In the genomic region with DNA sequence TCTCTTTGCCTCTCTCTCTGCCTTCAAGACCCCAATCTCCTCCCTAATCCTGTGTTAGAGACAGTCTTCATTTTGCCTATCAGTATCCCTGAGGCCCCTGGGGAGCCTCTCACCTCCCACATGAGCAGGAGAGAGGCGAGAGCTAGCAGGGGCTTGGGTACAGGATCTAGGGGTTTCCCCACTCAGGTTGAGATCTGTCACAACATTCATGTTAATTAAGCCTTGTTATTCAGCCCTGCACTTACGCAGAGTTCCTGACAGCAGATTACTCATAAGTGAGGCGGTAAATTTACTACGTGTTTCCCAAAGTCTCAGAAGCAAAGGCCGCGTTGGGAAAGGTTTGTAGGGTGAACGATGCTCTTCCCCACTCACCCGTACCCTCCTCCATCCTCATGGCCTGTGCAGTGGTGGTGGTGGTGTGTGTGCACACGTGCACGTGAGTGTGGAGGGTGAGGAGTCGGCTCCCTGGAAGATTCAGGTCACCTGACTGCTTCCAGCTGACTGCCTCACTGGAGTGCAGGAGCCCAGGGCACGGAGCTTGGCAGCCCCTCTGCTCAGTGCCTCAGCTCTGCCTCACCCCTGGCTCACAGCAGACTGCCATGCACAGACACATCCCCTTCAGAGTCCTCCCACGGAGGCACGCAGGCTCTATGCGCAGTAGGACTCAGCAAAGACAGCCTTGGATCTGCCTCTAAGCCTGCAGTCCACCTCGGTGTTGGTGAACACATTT, we compare ENCODE assay signal across 9 mouse cellular contexts. TPM values are rescaled to one million over a fixed set of nuclear protein-coding genes. Genes with fewer than 3 reads are reported as not detected.
DNase-seq lines count a peak whose midpoint lies in the region; ATAC-seq and TF ChIP-seq lines count a peak whose summit lies in the region.
"Had no signal": no experiment of that assay in that cellular context is flagged by ENCODE, and none has a peak within 500 bp of the region (broad histone marks: within the 10 kb centered on the region; RNA-seq: fewer than 3 reads in every experiment).

No protein-coding gene starts in this region.

- H3K9ac ChIP-seq in forebrain, postnatal 0 days: no peak overlapping the region
- H3K9ac ChIP-seq in neural tube, embryonic 13.5 days: peak overlapping the region; percentile 38; the same call in 1 of the 2 replicates

- 15% methylated on average over 16 of the region's 16 CpGs for WGBS in forebrain, postnatal 0 days
- 54% methylated on average over 16 of the region's 16 CpGs for WGBS in neural tube, embryonic 13.5 days

- H3K36me3 ChIP-seq in forebrain, postnatal 0 days (ENCODE audit: insufficient read depth): peaks cover 9% of the 10 kb centered on the region
- peaks cover 20% of the 10 kb centered on the region; the same call in 1 of the 2 replicates for H3K36me3 ChIP-seq in neural tube, embryonic 13.5 days

- H3K27ac ChIP-seq in forebrain, postnatal 0 days (ENCODE audit: low read depth, low read length): peak overlapping the region; percentile 72
- peak overlapping the region; percentile 72 for H3K27ac ChIP-seq in neural tube, embryonic 13.5 days (replicated peaks)

- 0 out of 2 replicates have a peak overlapping the region, but pooled peaks have one; percentile 15 for H3K4me2 ChIP-seq in forebrain, postnatal 0 days (ENCODE audit: low read depth)
- no peak overlapping the region for H3K4me2 ChIP-seq in neural tube, embryonic 13.5 days

- no peaks in the 10 kb centered on the region for H3K27me3 ChIP-seq in forebrain, postnatal 0 days (ENCODE audit: insufficient read depth, low read length)
- no peaks in the 10 kb centered on the region for H3K27me3 ChIP-seq in neural tube, embryonic 13.5 days

- H3K4me1 ChIP-seq in forebrain, postnatal 0 days (ENCODE audit: insufficient read depth): peaks cover 66% of the 10 kb centered on the region
- peaks cover 99% of the 10 kb centered on the region for H3K4me1 ChIP-seq in neural tube, embryonic 13.5 days (replicated peaks)

- peak; percentile 28 for ATAC-seq in forebrain, postnatal 0 days
- no peak; the same call in 1 of the 2 replicates for ATAC-seq in neural tube, embryonic 13.5 days (ENCODE audit: low read depth)

- no peak overlapping the region for H3K4me3 ChIP-seq in forebrain, postnatal 0 days (ENCODE audit: low read depth, low read length)
- no peak overlapping the region for H3K4me3 ChIP-seq in neural tube, embryonic 13.5 days

- no peak for TF ChIP-seq POLR2A in brain, embryonic 14.5 days (IDR thresholded peaks at IDR 0.05; ENCODE audit: borderline replicate concordance, extremely low read depth, insufficient read depth, insufficient read length, poor library complexity, severe bottlenecking)

- DNase-seq in kidney, postnatal 4 days: peak; percentile 17 to 46
- DNase-seq in kidney, postnatal 10 days: no peak
- peak; percentile 79 for DNase-seq in brain, embryonic 14.5 days (ENCODE audit: low read depth)
- DNase-seq in forebrain, postnatal 0 days: no peak
- no peak for DNase-seq in spleen, postnatal 10 days (ENCODE audit: low spot score in 2 of 2)
- DNase-seq in adrenal gland, postnatal 4 days (ENCODE audit: low spot score in 2 of 2): no peak
- no peak for DNase-seq in thymus, postnatal 4 days
- DNase-seq: lung, postnatal 4 days had no signal

- no peak for TF ChIP-seq CTCF in brain, embryonic 14.5 days (IDR thresholded peaks at IDR 0.05; ENCODE audit: borderline replicate concordance, extremely low read depth, insufficient read depth, insufficient read length)
- TF ChIP-seq CTCF in forebrain, postnatal 0 days (IDR thresholded peaks at IDR 0.05; ENCODE audit: low read depth): no peak

- no peaks in the 10 kb centered on the region for H3K9me3 ChIP-seq in forebrain, postnatal 0 days (ENCODE audit: low read length)
- H3K9me3 ChIP-seq in neural tube, embryonic 13.5 days: no peaks in the 10 kb centered on the region

RNA-seq across cellular contexts. Expression of a gene that starts 18.1 kb away (rescaled TPM):
- 129 and 146 TPM in 2 replicates for polyA plus RNA-seq in brain, embryonic 14.5 days (2012; rRNA removed)
- total RNA-seq in forebrain, postnatal 0 days (2014; rRNA removed): 60.7 and 90.2 TPM in 2 replicates
- 21.9 and 38.3 TPM in 2 replicates for polyA plus RNA-seq in forebrain, postnatal 0 days (2015; fragmentation: Nextera tagmentation; extraction: Ambion mirVana)
- polyA plus RNA-seq in neural tube, embryonic 13.5 days (2015; fragmentation: Nextera tagmentation; extraction: Ambion mirVana): 51.2 and 54.3 TPM in 2 replicates
- 1 to 10 TPM; 8.8 to 8.9 TPM for total RNA-seq in adrenal gland, postnatal 4 days (2021)

RNA-seq across cellular contexts. Expression of a gene that starts 59.4 kb away (rescaled TPM):
- polyA plus RNA-seq in brain, embryonic 14.5 days (2012; rRNA removed): 106 and 129 TPM in 2 replicates
- total RNA-seq in forebrain, postnatal 0 days (2014; rRNA removed): 49.8 and 64.5 TPM in 2 replicates
- polyA plus RNA-seq in forebrain, postnatal 0 days (2015; fragmentation: Nextera tagmentation; extraction: Ambion mirVana): 138 and 180 TPM in 2 replicates
- 146 and 149 TPM in 2 replicates for polyA plus RNA-seq in neural tube, embryonic 13.5 days (2015; fragmentation: Nextera tagmentation; extraction: Ambion mirVana)
- 100 to 1,000 TPM; 108 to 111 TPM for total RNA-seq in adrenal gland, postnatal 4 days (2021)

Comparison
In these comparisons a context has a peak if more than half of its experiments do, and no peak if none do; other contexts are left out.
1. DNase-seq: peak in kidney, postnatal 4 days (2 of 2) and brain, embryonic 14.5 days (single experiment); none in kidney, postnatal 10 days (single experiment), forebrain, postnatal 0 days (single experiment), spleen, postnatal 10 days (0 of 2), adrenal gland, postnatal 4 days (0 of 2) and thymus, postnatal 4 days (single experiment).